Mouse (Mus musculus): ENCODE measurements around the gene Map2k3. TPM values are rescaled to one million over a fixed set of nuclear protein-coding genes. Genes with fewer than 3 reads are reported as not detected.

Gene Map2k3
- total RNA-seq, 2 experiments from 2014 or later: 14.0 to 14.1 TPM

Other genes starting within 250 kb of the Map2k3 start
- gene Llgl1, start 232.3 kb upstream of the Map2k3 start, total RNA-seq (2021): 10 to 100 TPM; 37.1 to 40.6 TPM
- 10 to 100 TPM; 49.2 to 53.8 TPM for gene Flii, start 204.8 kb upstream of the Map2k3 start, total RNA-seq (2021)
- gene Mief2, start 203.6 kb upstream of the Map2k3 start, total RNA-seq (2021): 10 to 100 TPM; 22.5 to 23.0 TPM
- 1 to 10 TPM; 4.2 to 5.1 TPM for gene Top3a, start 154.7 kb upstream of the Map2k3 start, total RNA-seq (2021)
- gene Smcr8, start 154.5 kb upstream of the Map2k3 start, total RNA-seq (2021): 10 to 100 TPM; 30.1 to 32.5 TPM
- gene Shmt1, start 120.3 kb upstream of the Map2k3 start, total RNA-seq (2021): 1 to 10 TPM; 1.9 to 2.7 TPM
- gene Dhrs7b, start 101.4 kb upstream of the Map2k3 start, total RNA-seq (2021): 10 to 100 TPM; 29.8 to 30.1 TPM
- gene Tmem11, start 52.8 kb upstream of the Map2k3 start, total RNA-seq (2021): 10 to 100 TPM; 28.5 to 28.7 TPM
- gene Natd1, start 17.3 kb upstream of the Map2k3 start, total RNA-seq (2021): 10 to 100 TPM; 10.3 to 11.1 TPM
- 10 to 100 TPM; 17.4 to 19.6 TPM for gene Kcnj12, start 90.5 kb downstream of the Map2k3 start, total RNA-seq (2021)
- gene Tnfrsf13b, start 194.7 kb downstream of the Map2k3 start, total RNA-seq (2021): 1 to 10 TPM; 1.4 to 1.8 TPM
- gene Usp22, start 243.0 kb downstream of the Map2k3 start, total RNA-seq (2021): 100 to 1,000 TPM; 202 to 220 TPM

Data from left cerebral cortex, postnatal 25 days (tissue).